Mouse (Mus musculus) adipocyte (in vitro differentiated cells): Measurements from ENCODE around the gene Frs3.
A peak's percentile ranks its signal among the peaks of the same experiment; 100 is the strongest.

ENCODE experiments used
- DNase-seq: peaks from one replicate; pipeline ENCODE4 v3.0.0-alpha.2; 2016; ENCODE audit warnings: low spot score

Gene Frs3

GRCm38 (mm10) chr17:47735553-47736100, 46.8 kb downstream of the Frs3 start:
- DNase-seq: no peak

GRCm38 (mm10) chr17:47736856-47737255, 48.0 kb downstream of the Frs3 start, which contains the start of gene Tfeb:
Gene Tfeb, plus strand, starts transcription at chr17:47737030.
- peak; percentile 94 for DNase-seq

DNA sequence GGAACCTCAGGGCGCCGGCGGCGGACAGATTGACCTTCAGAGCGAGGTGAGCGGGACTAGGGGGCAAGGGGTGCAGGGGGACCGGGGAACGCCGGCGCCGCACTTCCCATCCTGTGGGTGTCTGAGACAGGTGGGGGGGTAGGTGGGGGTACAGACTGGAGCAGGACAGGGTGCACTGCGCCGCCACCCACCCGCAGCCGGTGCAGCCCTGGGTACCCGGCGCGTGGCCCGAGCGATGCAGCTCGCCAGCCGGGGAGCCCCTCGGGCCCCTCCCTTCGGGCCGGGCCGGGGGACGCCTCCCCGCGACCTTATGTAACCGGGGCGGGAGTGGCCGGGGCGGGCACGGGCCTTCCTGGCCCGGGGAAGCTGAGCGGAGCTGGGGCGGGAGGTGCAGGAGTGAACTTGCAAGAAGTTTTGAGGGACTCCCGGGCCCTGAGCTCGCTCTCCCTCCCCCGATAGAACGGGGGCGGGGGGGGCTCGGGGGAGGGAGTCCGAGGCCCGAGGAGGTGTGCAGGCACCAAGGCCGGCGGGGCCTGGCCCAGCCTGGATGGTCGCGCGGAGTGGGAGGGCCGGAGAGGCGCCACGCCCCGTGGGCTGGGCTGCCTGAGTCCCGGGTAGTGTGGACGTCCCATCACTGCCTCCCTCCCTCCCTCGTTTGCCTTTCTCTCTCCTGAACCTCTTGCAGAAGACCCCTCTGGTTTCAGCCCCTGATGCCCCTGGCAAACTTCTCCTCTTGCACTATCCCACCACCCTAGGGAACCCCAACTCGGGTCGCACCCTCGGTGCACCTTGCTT, 48.6 kb downstream of the Frs3 start:
- peak; percentile 83 for DNase-seq

- DNase-seq: no peak
These were observed 49.4 kb downstream of the Frs3 start for GRCm38 (mm10) chr17:47738066-47738878.

DNA sequence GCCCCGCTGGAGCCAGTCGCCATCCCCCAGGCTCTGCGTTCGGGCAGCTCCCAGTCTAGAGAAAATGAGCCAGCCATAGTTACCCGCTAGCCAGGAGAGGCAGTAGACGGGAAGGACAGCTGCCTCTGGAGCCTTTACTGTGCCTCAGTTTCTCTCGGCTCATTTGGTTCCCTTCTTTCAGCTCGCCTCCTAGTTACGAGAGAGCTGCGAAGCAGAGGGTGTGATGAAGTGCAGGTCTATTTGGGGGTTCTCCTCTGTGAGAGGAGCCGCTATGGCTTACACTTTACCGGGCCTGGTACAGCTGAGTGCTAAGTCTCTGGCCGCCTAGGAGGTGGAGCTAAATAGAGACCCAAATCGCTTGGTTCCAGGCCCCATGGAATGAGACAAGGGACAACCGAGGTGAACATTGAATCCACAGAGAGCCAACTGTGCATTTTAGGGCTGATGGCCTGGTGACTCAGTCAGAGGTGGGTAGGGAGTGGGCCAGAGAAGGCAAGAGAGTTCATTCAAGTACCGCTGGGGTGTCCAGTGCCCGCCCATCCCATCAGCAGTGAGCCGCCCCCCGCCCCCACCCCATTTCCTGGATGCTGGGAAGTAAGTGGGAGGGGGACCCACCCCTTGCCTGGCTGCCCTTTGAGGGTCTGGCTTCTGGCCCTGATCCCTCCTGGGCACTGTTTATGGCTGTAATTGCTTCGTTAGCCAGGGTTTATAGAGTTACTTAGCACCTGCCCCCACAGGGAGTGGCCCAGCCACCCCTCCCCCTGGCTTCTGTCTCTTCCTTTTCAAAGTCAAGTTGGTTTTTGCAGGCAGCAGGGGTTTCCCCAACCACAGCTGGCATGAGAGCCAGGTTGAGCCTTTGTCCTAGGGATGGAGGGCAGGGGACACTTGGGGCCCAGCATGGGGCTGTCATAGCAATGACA, 50.3 kb downstream of the Frs3 start:
- DNase-seq: no peak

DNA sequence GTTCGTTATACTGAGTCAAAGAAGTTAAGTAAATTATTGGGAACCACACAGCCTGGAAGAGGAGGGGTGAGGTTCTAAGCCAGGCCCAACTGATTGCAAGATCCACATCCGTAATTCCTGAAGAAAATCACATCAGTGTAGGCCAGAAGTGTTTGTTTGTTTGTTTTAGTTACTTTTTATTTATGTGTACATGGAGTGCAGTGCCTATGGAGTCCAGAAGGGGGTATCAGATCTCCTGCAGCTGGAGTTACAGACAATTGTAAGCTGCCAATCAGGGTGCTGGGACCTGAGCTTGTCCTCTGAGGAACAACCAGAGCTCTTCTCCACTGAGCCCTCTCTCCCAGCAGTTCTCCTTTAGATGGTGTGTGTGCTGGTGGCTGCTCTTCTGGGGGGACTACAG, 51.4 kb downstream of the Frs3 start:
- DNase-seq: peak; percentile 22

GRCm38 (mm10) chr17:47742991-47743734, 54.3 kb downstream of the Frs3 start:
- DNase-seq: no peak

DNA sequence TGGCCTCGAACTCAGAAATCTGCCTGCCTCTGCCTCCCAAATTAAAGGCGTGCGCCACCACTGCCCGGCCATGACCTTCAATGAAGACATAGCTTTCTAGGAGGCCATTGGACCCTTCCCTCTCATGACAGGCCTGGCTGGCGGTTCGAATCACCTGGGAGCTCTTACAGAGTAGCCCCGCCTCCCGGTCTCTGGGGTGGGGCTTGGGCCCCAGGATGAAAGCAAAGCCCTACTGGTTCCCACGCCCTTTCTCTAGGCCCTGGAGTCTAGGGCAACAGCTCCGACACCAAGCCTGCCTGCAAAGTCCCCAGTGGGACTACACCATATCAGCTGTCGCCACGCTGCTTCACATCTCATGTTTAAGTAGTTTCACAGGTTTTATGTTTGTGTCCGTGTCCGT, 55.3 kb downstream of the Frs3 start:
- no peak for DNase-seq

DNA sequence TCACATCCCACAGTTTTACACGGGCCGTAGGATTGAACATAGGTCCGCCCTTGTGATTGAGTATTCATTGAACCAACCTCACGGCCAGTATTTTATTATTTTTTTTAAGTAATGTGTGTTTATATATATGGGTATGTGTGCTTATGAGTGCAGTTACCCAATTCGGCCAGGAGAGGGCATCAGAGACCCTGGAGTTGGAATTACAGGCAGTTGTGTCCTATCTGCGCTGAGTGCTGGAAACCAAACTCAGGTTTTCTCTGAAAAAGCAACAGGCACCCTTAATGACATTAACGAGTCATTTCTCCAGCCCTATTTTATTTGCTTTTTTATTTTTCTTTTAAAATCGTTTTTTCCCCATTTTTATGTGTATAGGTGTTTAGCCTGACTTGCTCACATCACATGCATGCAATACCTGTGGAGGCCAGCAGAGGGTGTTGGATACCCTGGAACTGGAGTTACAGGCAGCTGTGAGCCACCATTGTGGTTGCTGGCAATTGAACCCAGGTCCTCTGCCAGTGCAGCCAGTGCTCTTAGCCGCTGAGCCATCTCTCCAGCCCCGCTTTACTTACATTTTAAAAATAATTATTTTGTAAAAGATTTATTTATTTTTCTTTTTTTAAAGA, 56.0 kb downstream of the Frs3 start:
- DNase-seq: no peak

GRCm38 (mm10) chr17:47748791-47749553, 60.1 kb downstream of the Frs3 start:
- peak; percentile 84 for DNase-seq

DNA sequence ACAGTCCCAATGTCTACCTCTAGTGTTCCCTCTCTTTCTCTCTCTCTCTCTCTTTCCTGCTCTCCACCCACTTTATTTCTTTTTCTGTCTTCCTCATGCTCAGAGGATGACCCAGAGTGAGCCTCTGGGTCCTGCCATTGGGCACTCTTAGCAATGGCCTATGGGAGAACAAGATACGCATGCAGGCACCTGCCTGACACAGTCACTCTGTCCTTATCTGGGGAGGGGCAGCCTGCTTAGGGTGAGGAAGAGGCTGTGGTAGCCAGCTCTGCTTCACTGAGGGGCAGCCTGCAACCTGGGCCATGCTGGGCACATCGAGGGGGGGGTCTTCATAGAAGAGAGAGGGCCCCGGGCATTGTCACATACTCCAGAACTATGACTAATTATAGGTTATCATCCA, 60.8 kb downstream of the Frs3 start:
- DNase-seq: no peak

GRCm38 (mm10) chr17:47750101-47750500, 61.3 kb downstream of the Frs3 start:
- DNase-seq: peak; percentile 18

DNA sequence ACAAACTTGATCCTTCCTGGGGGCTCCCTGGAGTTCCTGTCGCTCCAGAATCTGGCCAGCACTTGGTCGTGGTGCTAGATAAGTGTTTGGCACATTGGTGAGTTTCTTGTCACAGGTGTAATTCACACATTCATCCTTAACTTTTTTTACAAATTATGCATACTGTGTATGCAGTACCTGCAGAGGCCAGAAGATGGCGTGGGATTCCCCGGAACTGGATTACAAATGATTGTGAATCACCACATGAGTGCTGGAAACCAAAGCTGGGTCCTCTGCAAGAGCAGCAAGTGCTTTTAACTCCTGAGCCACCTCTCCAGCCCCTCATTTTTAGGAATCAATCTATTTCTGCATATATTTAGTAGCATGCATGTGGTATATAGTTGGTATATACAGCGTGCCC, 63.0 kb downstream of the Frs3 start:
- no peak for DNase-seq

GRCm38 (mm10) chr17:47753130-47753775, 64.4 kb downstream of the Frs3 start:
- no peak for DNase-seq
